Mouse (Mus musculus) heart, embryonic 12.5 days (tissue): ENCODE data around the gene Ccdc12. TPM values are rescaled to one million over a fixed set of nuclear protein-coding genes. Genes with fewer than 3 reads are reported as not detected.

Experiments
- ATAC-seq: fragments of 200-750 bp; cut with Nextera tagmentation; 2 replicates; pipeline ENCODE4 v1.8.0; 2017; ENCODE audit warnings: moderate TSS enrichment, moderate library complexity; ENCODE audit not compliant: insufficient number of reproducible peaks, low FRiP score
- H3K27ac ChIP-seq: fragments of 300-500 bp; sonication (generic); 2 replicates; pipeline ENCODE4 v1.5.1; 2016; ENCODE audit warnings: mild to moderate bottlenecking, moderate library complexity; ENCODE audit not compliant: poor library complexity, severe bottlenecking
- H3K27me3 ChIP-seq: fragments of 300-500 bp; sonication (generic); replicated peaks from 2 replicates; pipeline ENCODE4 v1.6.1; 2016; ENCODE audit warnings: mild to moderate bottlenecking, moderate library complexity
- H3K36me3 ChIP-seq: fragments of 300-500 bp; sonication (generic); 2 replicates; pipeline ENCODE4 v1.6.1; 2016; ENCODE audit warnings: mild to moderate bottlenecking, moderate library complexity
- H3K4me1 ChIP-seq: fragments of 300-500 bp; sonication (generic); replicated peaks from 2 replicates; pipeline ENCODE4 v1.6.1; 2016; ENCODE audit warnings: mild to moderate bottlenecking
- H3K4me2 ChIP-seq: fragments of 300-500 bp; sonication (generic); 2 replicates; pipeline ENCODE4 v1.6.1; 2016; ENCODE audit warnings: mild to moderate bottlenecking, moderate library complexity
- H3K4me3 ChIP-seq: fragments of 300-500 bp; sonication (generic); 2 replicates; pipeline ENCODE4 v1.5.1; 2016; ENCODE audit warnings: mild to moderate bottlenecking
- H3K9ac ChIP-seq: fragments of 300-500 bp; sonication (generic); 2 replicates; pipeline ENCODE4 v1.6.1; 2016; ENCODE audit warnings: mild to moderate bottlenecking, moderate library complexity
- H3K9me3 ChIP-seq: fragments of 300-500 bp; sonication (generic); replicated peaks from 2 replicates; pipeline ENCODE4 v1.6.1; 2016; ENCODE audit warnings: mild to moderate bottlenecking, moderate library complexity
- WGBS: fragments of 180-500 bp; shearing (Covaris S2); methylation state at CpG from one replicate; pipeline ENCODE4 v1.1.7; 2016; 5-methylcytosine and 5-hydroxymethylcytosine counted together
- polyA plus RNA-seq: library from polyadenylated mRNA; unstranded; fragments of >200 nt; fragmentation: Nextera tagmentation; extraction: Ambion mirVana; gene quantifications from 2 replicates; pipeline ENCODE4 v1.2.1, GENCODE M21; 2016

Gene Ccdc12
- polyA plus RNA-seq, 1 experiment from 2014 or later = 123 TPM

GRCm38 (mm10) chr9:110729841-110730240, 73.5 kb downstream of the Ccdc12 start:
- peaks cover 7% of the 10 kb centered on the region for H3K27me3 ChIP-seq
- no peak overlapping the region for H3K4me2 ChIP-seq
- no peak overlapping the region for H3K9ac ChIP-seq
- no peak overlapping the region for H3K27ac ChIP-seq
- H3K4me3 ChIP-seq = no peak overlapping the region
- WGBS = 20% methylated on average over 8 of the region's 8 CpGs
- no peaks in the 10 kb centered on the region for H3K9me3 ChIP-seq
- peaks cover 52% of the 10 kb centered on the region for H3K36me3 ChIP-seq
- no peak for ATAC-seq
- H3K4me1 ChIP-seq = peaks cover 59% of the 10 kb centered on the region

GRCm38 (mm10) chr9:110731859-110732258, 75.6 kb downstream of the Ccdc12 start:
- Histone ChIP-seq H3K9ac (peak overlapping the region; percentile 67), H3K4me3 (no peak overlapping the region), H3K36me3 (peaks cover 31% of the 10 kb centered on the region), H3K27ac (no peak overlapping the region), H3K4me2 (peak overlapping the region; percentile 74), H3K27me3 (peaks cover 4% of the 10 kb centered on the region), H3K9me3 (no peaks in the 10 kb centered on the region), H3K4me1 (peaks cover 67% of the 10 kb centered on the region)
- no peak for ATAC-seq
- 54% methylated on average over 4 of the region's 4 CpGs for WGBS

- Histone ChIP-seq H3K9ac (peak overlapping the region; percentile 67), H3K9me3 (no peaks in the 10 kb centered on the region), H3K36me3 (peaks cover 24% of the 10 kb centered on the region), H3K4me1 (peaks cover 73% of the 10 kb centered on the region), H3K27me3 (no peaks in the 10 kb centered on the region; the same call in 1 of the 2 replicates), H3K27ac (peak overlapping the region; percentile 52; the same call in 1 of the 2 replicates), H3K4me2 (peak overlapping the region; percentile 74), H3K4me3 (peak overlapping the region; percentile 49)
- ATAC-seq = peak; percentile 87
- under 1% methylated on average over 26 of the region's 26 CpGs for WGBS
These were observed 76.3 kb downstream of the Ccdc12 start for GRCm38 (mm10) chr9:110732623-110733022.

- Histone ChIP-seq H3K4me3 (peak overlapping the region; percentile 49), H3K27me3 (no peaks in the 10 kb centered on the region; the same call in 1 of the 2 replicates), H3K4me2 (peak overlapping the region; percentile 74), H3K9me3 (no peaks in the 10 kb centered on the region), H3K9ac (peak overlapping the region; percentile 67), H3K36me3 (0 out of 2 replicates have a peak, but pooled peaks cover 21% of the 10 kb centered on the region), H3K27ac (peak overlapping the region; percentile 52; the same call in 1 of the 2 replicates), H3K4me1 (peaks cover 74% of the 10 kb centered on the region)
- WGBS = 13% methylated on average over 8 of the region's 8 CpGs
- ATAC-seq = no peak
These were observed 76.8 kb downstream of the Ccdc12 start for GRCm38 (mm10) chr9:110733102-110733501.

GRCm38 (mm10) chr9:110734154-110734553, 77.9 kb downstream of the Ccdc12 start:
- H3K4me2 ChIP-seq = no peak overlapping the region
- 73% methylated on average over 7 of the region's 7 CpGs for WGBS
- H3K36me3 ChIP-seq = peaks cover 21% of the 10 kb centered on the region
- peaks cover 74% of the 10 kb centered on the region for H3K4me1 ChIP-seq
- H3K27ac ChIP-seq = no peak overlapping the region
- no peaks in the 10 kb centered on the region for H3K9me3 ChIP-seq
- no peak overlapping the region for H3K4me3 ChIP-seq
- no peak for ATAC-seq
- H3K9ac ChIP-seq = no peak overlapping the region
- H3K27me3 ChIP-seq = no peaks in the 10 kb centered on the region; the same call in 1 of the 2 replicates

GRCm38 (mm10) chr9:110736362-110736761, 80.1 kb downstream of the Ccdc12 start:
- H3K4me1 ChIP-seq = peaks cover 69% of the 10 kb centered on the region
- peak overlapping the region; percentile 16; the same call in 1 of the 2 replicates for H3K27ac ChIP-seq

GRCm38 (mm10) chr9:110738054-110738453, 81.8 kb downstream of the Ccdc12 start:
- Histone ChIP-seq H3K9me3 (no peaks in the 10 kb centered on the region), H3K36me3 (peaks cover 14% of the 10 kb centered on the region), H3K4me2 (no peak overlapping the region), H3K9ac (no peak overlapping the region), H3K4me1 (peaks cover 60% of the 10 kb centered on the region), H3K27me3 (no peaks in the 10 kb centered on the region), H3K27ac (no peak overlapping the region), H3K4me3 (no peak overlapping the region)
- WGBS = 35% methylated on average over 1 of the region's 1 CpGs
- no peak for ATAC-seq

More at GRCm38 (mm10) chr9:110736362-110736761, 80.1 kb downstream of the Ccdc12 start:
- H3K4me3 ChIP-seq = no peak overlapping the region
- H3K27me3 ChIP-seq = no peaks in the 10 kb centered on the region
- no peak for ATAC-seq
- 46% methylated on average over 9 of the region's 9 CpGs for WGBS
- H3K9me3 ChIP-seq = no peaks in the 10 kb centered on the region
- 0 out of 2 replicates have a peak overlapping the region, but pooled peaks have one; percentile 45 for H3K9ac ChIP-seq
- H3K4me2 ChIP-seq = no peak overlapping the region
- peaks cover 14% of the 10 kb centered on the region for H3K36me3 ChIP-seq

- Histone ChIP-seq H3K4me2 (no peak overlapping the region), H3K36me3 (peaks cover 14% of the 10 kb centered on the region), H3K9ac (no peak overlapping the region), H3K27me3 (peaks cover 6% of the 10 kb centered on the region), H3K4me3 (no peak overlapping the region), H3K4me1 (peaks cover 46% of the 10 kb centered on the region), H3K27ac (no peak overlapping the region), H3K9me3 (no peaks in the 10 kb centered on the region)
- WGBS = 85% methylated on average over 7 of the region's 7 CpGs
- no peak for ATAC-seq
These were observed 83.7 kb downstream of the Ccdc12 start for GRCm38 (mm10) chr9:110739961-110740360.

- peaks cover 14% of the 10 kb centered on the region for H3K36me3 ChIP-seq
- H3K4me2 ChIP-seq = peak within 1 kb of the TSS; percentile 83
- peaks cover 8% of the 10 kb centered on the region for H3K27me3 ChIP-seq
- H3K9ac ChIP-seq = peak within 1 kb of the TSS; percentile 92
- ATAC-seq = no peak
- H3K4me3 ChIP-seq = peak within 1 kb of the TSS; percentile 83
- 4% methylated on average over 17 of the region's 17 CpGs for WGBS
- peak within 1 kb of the TSS; percentile 89 for H3K27ac ChIP-seq
- no peaks in the 10 kb centered on the region for H3K9me3 ChIP-seq
- peaks cover 41% of the 10 kb centered on the region for H3K4me1 ChIP-seq
These were observed 85.5 kb downstream of the Ccdc12 start, which contains the start of gene Myl3 for GRCm38 (mm10) chr9:110741711-110742294. TSS of gene Myl3 (plus strand) at chr9:110741861.

GRCm38 (mm10) chr9:110742295-110742950, 86.1 kb downstream of the Ccdc12 start:
- 0% methylated on average over 59 of the region's 71 CpGs for WGBS
- Histone ChIP-seq H3K9ac (peak overlapping the region; percentile 92), H3K4me2 (peak overlapping the region; percentile 83), H3K4me1 (peaks cover 38% of the 10 kb centered on the region), H3K36me3 (peaks cover 14% of the 10 kb centered on the region), H3K27ac (peak overlapping the region; percentile 89), H3K4me3 (peak overlapping the region; percentile 83), H3K9me3 (no peaks in the 10 kb centered on the region), H3K27me3 (peaks cover 8% of the 10 kb centered on the region)
- ATAC-seq = peak; percentile 64

- H3K4me1 ChIP-seq = peaks cover 35% of the 10 kb centered on the region
- peak overlapping the region; percentile 83 for H3K4me2 ChIP-seq
- H3K9me3 ChIP-seq = no peaks in the 10 kb centered on the region
- WGBS = 1% methylated on average over 48 of the region's 49 CpGs
- H3K27me3 ChIP-seq = peaks cover 8% of the 10 kb centered on the region
- H3K27ac ChIP-seq = peak overlapping the region; percentile 89
- peak; percentile 34; the same call in 1 of the 2 replicates for ATAC-seq
- H3K36me3 ChIP-seq = peaks cover 14% of the 10 kb centered on the region
- peak overlapping the region; percentile 83 for H3K4me3 ChIP-seq
- peak overlapping the region; percentile 92 for H3K9ac ChIP-seq
These were observed 86.7 kb downstream of the Ccdc12 start for GRCm38 (mm10) chr9:110742951-110743455.
